Mouse (Mus musculus) frontal cortex, adult 2 months (tissue): ENCODE data around the gene BC052040. TPM values are rescaled to one million over a fixed set of nuclear protein-coding genes. Genes with fewer than 3 reads are reported as not detected.

Experiments used
- DNase-seq, 2 experiments: peaks; one replicate each; pipeline ENCODE4 v3.0.0; 2022; ENCODE audit warnings: low spot score in 1 of 2; ENCODE audit errors: extremely low spot score in 1 of 2
- polyA plus RNA-seq: library from polyadenylated mRNA; depleted of rRNA; stranded (reverse); fragments of >200 nt; gene quantifications from 2 replicates; pipeline ENCODE4 v1.2.3, GENCODE M21; 2012

BC052040 gene
- polyA plus RNA-seq, 1 experiment: 9.1 TPM

GRCm38 (mm10) chr2:115758542-115758941 is 177.0 kb downstream of the BC052040 start:
- no peak for DNase-seq

- no peak for DNase-seq
Measured at GRCm38 (mm10) chr2:115764595-115765305, 183.2 kb downstream of the BC052040 start.

GRCm38 (mm10) chr2:115769597-115770305 is 188.2 kb downstream of the BC052040 start:
- peak; percentile 42 to 48 for DNase-seq

GRCm38 (mm10) chr2:115772709-115773108 is 191.2 kb downstream of the BC052040 start:
- DNase-seq: no peak

GRCm38 (mm10) chr2:115774153-115774908 is 192.8 kb downstream of the BC052040 start:
- no peak for DNase-seq

- DNase-seq: no peak
Measured at GRCm38 (mm10) chr2:115775488-115776217, 194.1 kb downstream of the BC052040 start.

GRCm38 (mm10) chr2:115776924-115777860 is 195.7 kb downstream of the BC052040 start:
- DNase-seq: no peak

GRCm38 (mm10) chr2:115780546-115781011 is 199.1 kb downstream of the BC052040 start:
- DNase-seq: no peak

- no peak for DNase-seq
Measured at GRCm38 (mm10) chr2:115785687-115786086, 204.2 kb downstream of the BC052040 start.

- no peak for DNase-seq
Measured at GRCm38 (mm10) chr2:115798839-115799238, 217.3 kb downstream of the BC052040 start.

- no peak for DNase-seq
Measured at GRCm38 (mm10) chr2:115808376-115808775, 226.9 kb downstream of the BC052040 start.

- peak in 1 of 2 experiments; percentile 11 for DNase-seq
Measured at GRCm38 (mm10) chr2:115813316-115813715, 231.8 kb downstream of the BC052040 start.

- DNase-seq: no peak
Measured at GRCm38 (mm10) chr2:115813721-115814120, 232.2 kb downstream of the BC052040 start.

- no peak for DNase-seq
Measured at GRCm38 (mm10) chr2:115817959-115818358, 236.4 kb downstream of the BC052040 start.

GRCm38 (mm10) chr2:115822361-115822760 is 240.8 kb downstream of the BC052040 start:
- DNase-seq: peak; percentile 67 to 72
